Mouse (Mus musculus) 3T3-L1 (cell line): Measurements from ENCODE around the gene Sun3.

Experiments used
- DNase-seq: peaks from one replicate; pipeline ENCODE4 v3.0.0-alpha.2; 2015; ENCODE audit warnings: low read depth, low spot score

Sun3 gene

GRCm38 (mm10) chr11:9048703-9049060 is at the start of gene Sun3:
Sun3 (minus strand) TSS chr11:9048991.
- no peak for DNase-seq

GRCm38 (mm10) chr11:9076444-9076843 is 27.7 kb upstream of the Sun3 start:
- DNase-seq, result no peak

DNA sequence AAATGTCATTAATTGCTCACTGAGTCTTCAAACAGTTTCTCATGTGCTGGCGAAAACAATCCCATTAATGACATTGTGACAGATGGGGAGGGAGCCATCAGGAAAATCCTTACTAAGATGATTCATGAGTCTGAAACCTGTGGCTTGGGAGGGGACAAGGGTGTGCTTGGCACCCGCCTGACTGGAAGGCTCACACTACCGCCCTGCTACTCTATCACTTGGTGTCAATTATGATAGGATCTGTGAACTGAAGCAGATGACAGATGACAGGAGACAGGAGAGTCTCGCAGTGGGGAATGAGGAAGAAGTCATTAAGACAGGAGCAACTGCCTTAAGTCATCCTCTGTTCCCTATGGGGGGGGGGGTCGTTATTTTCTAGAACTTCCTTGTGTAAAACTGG is 11.7 kb upstream of the Sun3 start:
- DNase-seq, result no peak

GRCm38 (mm10) chr11:9060029-9060428 is 11.2 kb upstream of the Sun3 start:
- DNase-seq, result no peak

GRCm38 (mm10) chr11:9057711-9058110 is 8.9 kb upstream of the Sun3 start:
- DNase-seq, result no peak

DNA sequence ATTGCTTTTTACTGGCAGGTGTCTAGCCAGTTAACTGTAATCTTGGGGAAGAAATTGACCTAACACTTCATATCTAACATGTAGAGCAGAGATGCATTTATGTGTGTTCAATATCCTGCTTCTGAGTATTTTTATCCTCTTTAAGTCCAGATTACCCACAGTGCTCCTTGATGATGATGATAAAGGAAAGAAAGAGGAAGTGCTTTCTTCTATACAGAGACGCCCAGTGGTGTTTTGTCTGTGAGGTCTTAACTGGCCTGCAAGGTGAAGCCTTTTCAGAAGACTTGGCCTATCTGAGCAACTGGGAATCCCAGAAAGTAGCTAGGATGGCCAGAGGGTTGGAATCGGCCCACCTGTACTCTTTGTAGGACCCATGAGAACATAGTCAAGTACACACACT is 8.1 kb upstream of the Sun3 start:
- DNase-seq, result no peak

DNA sequence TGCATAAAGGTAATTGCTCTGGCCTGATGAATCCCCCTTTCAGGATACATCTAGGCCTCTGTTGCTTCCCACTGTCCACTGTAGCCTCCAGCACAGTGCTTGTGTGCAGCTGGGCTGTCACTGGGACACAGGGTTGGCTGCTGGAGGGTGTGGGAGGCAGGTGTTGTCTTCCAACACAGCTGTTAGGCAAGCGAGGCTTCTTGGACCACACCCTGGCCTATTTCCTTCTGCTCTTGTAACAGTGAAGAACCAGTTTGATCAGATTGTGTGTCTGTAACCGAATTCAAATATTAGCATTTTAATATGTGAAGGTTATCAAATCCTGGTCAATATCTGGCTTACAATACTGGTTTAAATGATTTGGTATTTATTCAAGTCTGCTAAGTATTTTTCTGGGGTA is 3.1 kb upstream of the Sun3 start:
- no peak for DNase-seq

- DNase-seq, result no peak
Measured at GRCm38 (mm10) chr11:9050241-9050640, 1.4 kb upstream of the Sun3 start.

- DNase-seq, result peak; percentile 76
Measured at GRCm38 (mm10) chr11:9048011-9048702, 634 bp downstream of the Sun3 start, which contains the start of gene Gm11992. Gm11992 (plus strand) TSS chr11:9048594.

- peak; percentile 16 for DNase-seq
Measured at GRCm38 (mm10) chr11:9047044-9047443, 1.7 kb downstream of the Sun3 start.

- no peak for DNase-seq
Measured at GRCm38 (mm10) chr11:9046546-9046945, 2.2 kb downstream of the Sun3 start.

- DNase-seq, result no peak
Measured at GRCm38 (mm10) chr11:9031530-9031929, 17.3 kb downstream of the Sun3 start.

DNA sequence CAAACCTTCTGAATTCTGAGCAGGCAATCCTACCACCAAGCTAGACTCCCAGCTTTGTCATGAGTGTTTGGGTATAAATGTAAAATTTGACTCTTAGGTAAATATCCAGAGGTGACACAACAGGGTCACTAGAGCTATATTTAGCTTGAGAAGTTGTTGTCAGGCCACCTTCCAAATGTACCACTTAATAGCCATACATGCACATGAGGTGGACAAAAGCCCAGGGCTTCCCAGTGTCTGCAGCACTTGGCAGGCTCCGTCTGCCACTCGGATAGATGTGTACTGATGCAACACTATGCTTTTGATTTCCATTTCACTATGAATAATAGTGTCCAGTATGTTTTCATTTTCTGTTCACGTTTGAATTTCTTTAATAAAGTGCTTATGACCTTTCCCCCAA is 23.6 kb downstream of the Sun3 start:
- DNase-seq, result no peak

- no peak for DNase-seq
Measured at GRCm38 (mm10) chr11:9024782-9025181, 24.0 kb downstream of the Sun3 start.

GRCm38 (mm10) chr11:9020207-9020606 is 28.6 kb downstream of the Sun3 start:
- no peak for DNase-seq

DNA sequence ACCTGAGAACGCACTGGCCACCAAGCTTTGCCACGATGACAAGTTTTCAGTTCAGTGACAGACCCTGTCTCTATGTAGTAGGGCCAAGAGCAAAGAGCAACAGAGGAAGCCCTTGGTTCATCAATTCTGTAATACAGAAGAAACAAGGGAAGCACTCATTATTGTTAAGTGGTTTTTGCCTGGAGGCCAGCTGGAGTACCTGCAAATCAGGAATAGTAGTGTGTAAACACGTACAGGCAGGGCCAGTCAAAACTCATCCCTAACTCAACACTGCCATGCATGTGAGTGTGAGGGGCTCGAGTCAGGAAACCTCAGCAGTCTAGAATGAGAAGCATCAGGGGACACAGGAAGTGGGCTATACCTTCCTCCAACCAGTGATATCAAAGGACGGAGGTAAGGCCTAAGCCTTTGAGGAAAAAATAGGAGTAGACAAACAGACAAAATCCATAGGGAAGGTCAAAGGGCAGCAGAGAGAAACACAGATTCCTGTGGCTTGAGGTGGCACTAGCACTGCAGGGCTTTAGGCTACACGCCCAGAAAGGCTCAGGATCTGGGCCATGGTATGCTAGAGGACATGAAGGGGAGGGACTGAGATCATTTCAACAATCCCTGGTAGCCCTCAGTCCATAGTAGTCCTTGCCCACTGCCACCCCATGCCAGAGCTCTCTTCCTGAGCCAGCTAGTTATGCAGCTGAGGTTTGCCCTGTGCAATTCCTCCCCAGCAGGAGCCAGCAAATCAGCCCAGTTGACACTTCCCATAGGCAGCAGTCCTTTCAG is 30.1 kb downstream of the Sun3 start:
- DNase-seq, result no peak

DNA sequence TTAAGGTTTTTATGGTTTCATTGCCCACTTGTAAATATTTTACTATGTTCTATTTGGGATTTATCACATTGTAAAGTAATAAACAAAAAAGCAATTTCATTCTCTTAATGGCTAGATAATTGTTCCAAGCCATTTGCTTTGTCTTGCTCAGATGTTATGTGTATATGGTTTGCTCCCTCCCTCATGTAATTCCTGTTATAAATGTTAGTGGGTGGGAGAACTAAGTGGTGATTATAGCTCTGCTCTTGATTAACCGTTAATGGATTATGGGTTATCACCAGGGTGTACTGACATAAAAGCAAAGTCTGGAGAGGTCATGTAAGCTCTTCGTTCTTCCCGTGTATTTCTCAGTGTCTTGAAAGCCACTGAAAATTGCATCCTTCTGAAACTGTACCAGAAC is 34.1 kb downstream of the Sun3 start:
- DNase-seq, result no peak

GRCm38 (mm10) chr11:9011348-9011747 is 37.4 kb downstream of the Sun3 start:
- no peak for DNase-seq

DNA sequence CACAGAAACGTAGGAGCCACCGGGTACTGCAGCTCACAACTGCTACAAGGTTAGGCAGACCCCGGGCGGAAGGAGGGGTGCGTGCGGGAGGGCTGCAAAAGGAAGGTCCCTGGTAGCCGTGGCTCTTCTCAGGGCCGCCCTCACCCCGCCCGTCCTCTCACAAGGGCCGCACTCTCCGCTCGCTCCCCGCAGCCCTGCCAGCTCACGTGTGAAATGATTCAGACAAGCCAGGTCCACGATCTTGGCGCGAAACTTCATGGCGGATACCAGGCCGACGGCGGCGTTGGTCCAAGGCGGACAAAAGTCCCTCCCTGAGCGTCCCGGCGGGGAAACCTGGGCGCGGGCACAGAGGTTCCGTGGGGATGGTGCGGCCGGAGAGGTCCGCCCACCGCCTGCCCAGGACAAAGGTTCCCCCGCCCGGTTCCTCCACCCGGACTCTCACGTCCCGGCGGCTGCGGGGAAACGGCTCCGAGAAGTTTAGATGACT is 37.9 kb downstream of the Sun3 start, which contains the start of gene Hus1:
Hus1 (minus strand) TSS at position 339 of the 487 bp plus-strand sequence.
- peak; percentile 88 for DNase-seq

GRCm38 (mm10) chr11:9010416-9010815 is 38.4 kb downstream of the Sun3 start:
- peak; percentile 68 for DNase-seq

- DNase-seq, result no peak
Measured at GRCm38 (mm10) chr11:9008761-9009160, 40.0 kb downstream of the Sun3 start.

DNA sequence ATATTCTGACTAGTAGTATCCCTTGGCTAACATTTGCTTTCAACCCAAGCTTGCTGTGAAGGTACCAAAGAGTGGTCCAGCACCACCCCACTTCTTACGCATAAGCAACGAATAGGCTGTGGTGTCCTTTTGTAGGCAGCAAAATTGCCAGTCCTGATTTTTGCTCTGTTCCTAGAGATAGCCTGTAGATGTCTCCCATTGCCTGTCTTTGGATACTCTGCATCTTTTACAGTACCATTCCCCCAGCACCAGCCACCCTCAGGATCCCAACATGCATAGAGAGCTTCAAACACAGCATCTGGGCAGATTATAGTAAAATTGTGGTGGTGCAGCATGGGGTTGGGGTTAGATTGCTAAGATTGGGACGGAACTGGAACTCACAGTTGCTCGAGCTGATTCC is 60.7 kb downstream of the Sun3 start:
- DNase-seq, result no peak

DNA sequence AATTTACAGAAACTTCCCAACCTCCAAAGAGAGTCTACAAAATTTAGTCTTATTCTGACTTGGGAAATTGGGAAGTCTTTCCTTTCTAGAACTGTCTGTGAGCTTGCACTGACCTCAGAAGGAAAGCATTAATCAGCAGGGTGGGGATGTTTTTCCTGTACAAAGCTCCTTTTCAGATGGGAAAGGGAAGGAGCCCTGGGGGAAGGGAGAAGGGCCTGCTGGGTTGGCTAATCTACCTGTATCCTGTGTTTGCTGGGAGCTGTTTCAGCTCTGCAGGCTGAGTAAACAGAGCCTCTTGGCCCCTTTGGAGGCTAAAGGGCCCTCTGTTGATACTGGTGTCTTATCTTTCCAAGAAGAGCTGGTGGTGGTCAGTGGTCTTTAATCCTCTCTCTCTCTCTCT is 62.7 kb downstream of the Sun3 start:
- no peak for DNase-seq
